Mouse (Mus musculus): ENCODE results near the gene Rps6ka2.
"Not testable (repeated sequence)": the region's sequence is repeated elsewhere in the genome, so short reads cannot be mapped to it uniquely, and the experiment has no call there.

Gene Rps6ka2

GRCm38 (mm10) chr17:7270506-7270905, 100.6 kb downstream of the Rps6ka2 start:
- DNase-seq (ENCODE audit: low read depth), result no peak

- DNase-seq (ENCODE audit: low read depth), result no peak
Measured at GRCm38 (mm10) chr17:7271522-7272134, 101.7 kb downstream of the Rps6ka2 start.

GRCm38 (mm10) chr17:7273054-7273453, 103.1 kb downstream of the Rps6ka2 start:
- DNase-seq (ENCODE audit: low read depth), result no peak

- no peak for DNase-seq (ENCODE audit: low read depth)
Measured at GRCm38 (mm10) chr17:7273785-7274184, 103.9 kb downstream of the Rps6ka2 start.

GRCm38 (mm10) chr17:7278702-7279242, 108.9 kb downstream of the Rps6ka2 start:
- DNase-seq (ENCODE audit: low read depth), result no peak

- DNase-seq (ENCODE audit: low read depth), result no peak
Measured at GRCm38 (mm10) chr17:7279251-7279650, 109.3 kb downstream of the Rps6ka2 start.

- no peak for DNase-seq (ENCODE audit: low read depth)
Measured at GRCm38 (mm10) chr17:7284297-7284910, 114.5 kb downstream of the Rps6ka2 start.

GRCm38 (mm10) chr17:7285292-7285691, 115.4 kb downstream of the Rps6ka2 start:
- DNase-seq (ENCODE audit: low read depth), result no peak

- DNase-seq (ENCODE audit: low read depth), result no peak
Measured at GRCm38 (mm10) chr17:7286422-7287050, 116.6 kb downstream of the Rps6ka2 start.

GRCm38 (mm10) chr17:7292012-7292684, 122.2 kb downstream of the Rps6ka2 start:
- DNase-seq (ENCODE audit: low read depth), result no peak

- not testable (repeated sequence) for DNase-seq (ENCODE audit: low read depth)
Measured at GRCm38 (mm10) chr17:7306278-7307196, 136.6 kb downstream of the Rps6ka2 start.

GRCm38 (mm10) chr17:7315693-7316382, 145.9 kb downstream of the Rps6ka2 start:
- DNase-seq (ENCODE audit: low read depth), result not testable (repeated sequence)

- not testable (repeated sequence) for DNase-seq (ENCODE audit: low read depth)
Measured at GRCm38 (mm10) chr17:7319789-7320188, 149.9 kb downstream of the Rps6ka2 start.

GRCm38 (mm10) chr17:7324346-7324745, 154.4 kb downstream of the Rps6ka2 start, which contains the start of gene Tcp10a:
TSS of gene Tcp10a (plus strand) at chr17:7324646.
- not testable (repeated sequence) for DNase-seq (ENCODE audit: low read depth)

- not testable (repeated sequence) for DNase-seq (ENCODE audit: low read depth)
Measured at GRCm38 (mm10) chr17:7326415-7326814, 156.5 kb downstream of the Rps6ka2 start.

GRCm38 (mm10) chr17:7332745-7333144, 162.8 kb downstream of the Rps6ka2 start:
- DNase-seq (ENCODE audit: low read depth), result not testable (repeated sequence)

GRCm38 (mm10) chr17:7337381-7337780, 167.5 kb downstream of the Rps6ka2 start:
- DNase-seq (ENCODE audit: low read depth), result not testable (repeated sequence)

GRCm38 (mm10) chr17:7348765-7349164, 178.8 kb downstream of the Rps6ka2 start:
- not testable (repeated sequence) for DNase-seq (ENCODE audit: low read depth)

GRCm38 (mm10) chr17:7352596-7352995, 182.7 kb downstream of the Rps6ka2 start, which contains the start of gene Ttll2:
TSS of gene Ttll2 (minus strand) at chr17:7352696.
- not testable (repeated sequence) for DNase-seq (ENCODE audit: low read depth)
